Mouse (Mus musculus) lung, adult 2 months (tissue): Measurements from ENCODE around the gene St6galnac5.

Source experiments
- CTCF ChIP-seq: fragments of 200-500 bp; IDR thresholded peaks from 2 replicates; pipeline ENCODE4 v1.5.1; 2011; ENCODE audit warnings: mild to moderate bottlenecking, low read length, control low read depth; ENCODE audit not compliant: insufficient read depth
- POLR2A ChIP-seq: fragments of 200-500 bp; IDR thresholded peaks from 2 replicates; pipeline ENCODE4 v1.6.1; 2011; ENCODE audit warnings: low read depth, mild to moderate bottlenecking, control low read depth, low read length, borderline replicate concordance; ENCODE audit errors: extremely low read depth

DNA sequence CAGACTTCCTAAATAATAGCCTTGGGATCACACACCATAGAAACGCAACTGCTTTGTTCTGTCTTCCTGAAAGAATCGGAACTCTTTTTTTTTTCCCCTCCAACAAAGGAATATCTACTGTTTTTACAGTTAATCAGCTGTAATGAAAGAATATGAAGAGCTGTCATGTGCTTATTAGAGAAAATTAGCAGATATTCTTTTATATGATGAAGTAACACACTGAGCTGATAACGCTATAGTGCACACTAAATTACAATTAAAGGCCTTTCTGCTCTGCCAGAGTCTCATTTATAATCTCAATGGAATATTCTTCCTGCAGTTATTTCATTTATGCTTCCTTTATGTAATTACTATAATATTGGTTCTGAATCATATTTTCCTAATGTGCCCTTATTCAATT, 139.4 kb downstream of the St6galnac5 start:
- TF ChIP-seq CTCF (no peak), POLR2A (no peak)
